Mouse (Mus musculus) cerebellum, adult 2 months (tissue): ENCODE measurements around the gene Cbx8.
A peak's percentile ranks its signal among the peaks of the same experiment; 100 is the strongest.

Experiments
- CTCF ChIP-seq: fragments of 200-500 bp; IDR thresholded peaks from 2 replicates; pipeline ENCODE4 v1.5.1; 2011; ENCODE audit warnings: low read depth, mild to moderate bottlenecking, control low read depth, low read length, moderate library complexity, borderline replicate concordance; ENCODE audit not compliant: insufficient read depth
- POLR2A ChIP-seq: fragments of 200-500 bp; IDR thresholded peaks from 2 replicates; pipeline ENCODE4 v1.6.1; 2011; ENCODE audit warnings: low read length, control low read depth, borderline replicate concordance; ENCODE audit not compliant: insufficient read depth

DNA sequence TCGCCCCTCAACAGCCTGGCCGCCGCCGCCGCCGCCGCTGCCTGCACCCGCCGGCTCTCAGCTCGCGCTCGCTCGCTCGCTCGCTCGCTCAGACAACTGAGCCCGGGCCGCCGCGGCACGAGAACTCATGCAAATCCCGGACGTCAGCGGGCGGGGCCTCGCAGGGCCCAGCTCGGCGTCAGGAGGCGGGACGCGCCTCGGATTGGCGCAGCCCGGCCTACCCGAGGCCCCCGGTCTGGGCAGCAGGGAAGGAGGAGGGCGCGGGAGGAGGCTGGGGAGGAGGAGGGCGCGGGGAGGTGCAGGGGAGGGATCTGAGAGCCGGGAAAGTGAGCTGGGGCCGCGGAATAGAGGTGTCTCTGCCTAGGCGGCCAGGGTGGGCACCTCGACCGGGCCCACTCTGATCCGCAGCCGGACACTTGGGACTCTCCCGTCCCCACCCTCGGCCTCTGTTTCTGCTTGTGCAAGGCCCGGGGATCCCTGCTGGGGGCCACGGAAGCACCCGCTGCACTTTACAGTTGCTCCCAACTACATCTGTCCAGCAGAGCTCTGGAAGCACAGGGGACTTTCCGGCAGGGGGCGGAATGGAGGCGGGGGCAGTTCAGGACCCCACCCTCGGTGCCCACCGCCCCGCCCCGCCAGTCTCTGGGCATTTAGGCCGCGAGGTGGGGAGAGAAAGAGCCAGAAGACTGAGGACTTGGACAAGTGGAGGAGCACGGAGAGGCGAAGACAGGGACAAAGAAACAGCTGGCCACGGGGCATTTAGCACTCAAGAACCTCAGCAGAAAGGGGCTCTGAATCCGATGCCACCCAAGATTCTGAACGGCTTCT lies 45.6 kb upstream of the Cbx8 start, which contains the start of gene Cbx4:
- TF ChIP-seq CTCF, result no peak
- TF ChIP-seq POLR2A, result peak; percentile 87
